In the genomic region with DNA sequence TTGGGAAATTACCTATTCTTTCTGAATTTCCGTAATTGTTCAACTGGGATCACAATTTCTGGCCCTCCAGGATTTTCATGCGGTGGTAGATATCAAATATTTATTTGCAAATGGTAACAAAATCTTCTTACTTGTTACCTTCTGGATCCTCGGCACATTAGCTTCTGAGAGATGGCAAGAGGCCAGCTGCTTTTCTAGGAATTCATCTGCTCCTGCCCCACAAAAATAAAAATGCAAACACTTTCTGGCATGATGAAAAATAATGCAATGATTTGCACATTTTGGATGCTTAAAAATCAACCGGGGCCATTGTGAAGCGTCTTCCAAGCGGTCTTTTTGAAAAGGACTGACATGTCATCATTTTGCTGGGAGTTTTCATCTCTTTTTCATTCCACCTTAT, we compare ENCODE assay signal across 24 mouse cellular contexts.
DNase-seq lines count a peak whose midpoint lies in the region; ATAC-seq lines count a peak whose summit lies in the region.
"Had no signal": no experiment of that assay in that cellular context is flagged by ENCODE, and none has a peak within 500 bp of the region (broad histone marks: within the 10 kb centered on the region; RNA-seq: fewer than 3 reads in every experiment).

No protein-coding gene starts in this region.

- no peak overlapping the region for H3K4me2 ChIP-seq in forebrain, embryonic 14.5 days (ENCODE audit: low read length)
- no peak overlapping the region for H3K4me2 ChIP-seq in forebrain, embryonic 12.5 days
- H3K4me2 ChIP-seq: embryonic facial prominence, embryonic 13.5 days; forebrain, embryonic 15.5 days; heart, embryonic 11.5 days; hindbrain, embryonic 12.5 days; hindbrain, embryonic 15.5 days had no signal

- H3K36me3 ChIP-seq in forebrain, embryonic 14.5 days (ENCODE audit: control insufficient read depth, insufficient read depth, low read length) = no peaks in the 10 kb centered on the region
- no peaks in the 10 kb centered on the region for H3K36me3 ChIP-seq in forebrain, embryonic 12.5 days (replicated peaks)
- H3K36me3 ChIP-seq: embryonic facial prominence, embryonic 10.5 days; embryonic facial prominence, embryonic 13.5 days; forebrain, embryonic 15.5 days; hindbrain, embryonic 12.5 days; hindbrain, embryonic 15.5 days had no signal

- 84% methylated on average over 6 of the region's 6 CpGs for WGBS in forebrain, embryonic 14.5 days
- WGBS in forebrain, embryonic 12.5 days = 96% methylated on average over 6 of the region's 6 CpGs

- H3K9ac ChIP-seq in forebrain, embryonic 14.5 days (ENCODE audit: low read length) = no peak overlapping the region
- H3K9ac ChIP-seq in forebrain, embryonic 12.5 days = no peak overlapping the region
- H3K9ac ChIP-seq: embryonic facial prominence, embryonic 13.5 days; forebrain, embryonic 15.5 days; hindbrain, embryonic 12.5 days; hindbrain, embryonic 15.5 days had no signal

- H3K4me1 ChIP-seq in forebrain, embryonic 14.5 days (ENCODE audit: control insufficient read depth, insufficient read depth, low read length) = no peaks in the 10 kb centered on the region
- no peaks in the 10 kb centered on the region for H3K4me1 ChIP-seq in forebrain, embryonic 12.5 days
- H3K4me1 ChIP-seq: embryonic facial prominence, embryonic 10.5 days; embryonic facial prominence, embryonic 13.5 days; forebrain, embryonic 15.5 days; hindbrain, embryonic 12.5 days; hindbrain, embryonic 15.5 days had no signal

- no peak overlapping the region for H3K4me3 ChIP-seq in forebrain, embryonic 14.5 days (ENCODE audit: low read depth, low read length)
- no peak overlapping the region for H3K4me3 ChIP-seq in forebrain, embryonic 12.5 days (replicated peaks)
- H3K4me3 ChIP-seq: embryonic facial prominence, embryonic 10.5 days; embryonic facial prominence, embryonic 13.5 days; erythroblast, embryonic 14.5 days; forebrain, embryonic 15.5 days; hindbrain, embryonic 12.5 days; hindbrain, embryonic 15.5 days had no signal

- no peak overlapping the region for H3K27ac ChIP-seq in forebrain, embryonic 14.5 days (ENCODE audit: low read depth, low read length)
- no peak overlapping the region for H3K27ac ChIP-seq in forebrain, embryonic 12.5 days
- H3K27ac ChIP-seq: embryonic facial prominence, embryonic 10.5 days; embryonic facial prominence, embryonic 13.5 days; forebrain, embryonic 15.5 days; hindbrain, embryonic 12.5 days; hindbrain, embryonic 15.5 days had no signal

- H3K27me3 ChIP-seq in forebrain, embryonic 14.5 days (replicated peaks; ENCODE audit: control insufficient read depth, insufficient read depth, low read length) = no peaks in the 10 kb centered on the region
- no peaks in the 10 kb centered on the region for H3K27me3 ChIP-seq in forebrain, embryonic 12.5 days
- H3K27me3 ChIP-seq: embryonic facial prominence, embryonic 13.5 days; forebrain, embryonic 15.5 days; hindbrain, embryonic 12.5 days; hindbrain, embryonic 15.5 days had no signal

- ATAC-seq in forebrain, embryonic 14.5 days = no peak
- ATAC-seq in forebrain, embryonic 12.5 days (ENCODE audit: low FRiP score) = no peak
- ATAC-seq in granulocyte monocyte progenitor cell, adult 5-6 weeks (replicated peaks; ENCODE audit: poor library complexity, severe bottlenecking) = no peak
- ATAC-seq: activated CD4-positive, CD25-positive, alpha-beta regulatory T cell, adult 4 months; forebrain, embryonic 15.5 days had no signal

- DNase-seq in forebrain, embryonic 14.5 days (ENCODE audit: low spot score) = peak; percentile 40
- DNase-seq in layer of hippocampus, adult 8-10 months (ENCODE audit: low spot score in 2 of 2) = peak; percentile 5 to 26
- DNase-seq in layer of hippocampus, adult 9-10 months (ENCODE audit: low spot score) = no peak
- peak; percentile 10 to 29 for DNase-seq in right cerebral cortex, adult 2 months (ENCODE audit: low spot score in 2 of 2)
- no peak for DNase-seq in right cerebral cortex, postnatal 14 days
- DNase-seq: adrenal gland, postnatal 10 days; adrenal gland, postnatal 36 days; cerebellum, adult 11-12 months; cerebellum, adult 8-10 months; cerebellum, postnatal 10 days; cerebellum, postnatal 36 days; embryo, embryonic 11 days; gastrocnemius, postnatal 10 days; gastrocnemius, postnatal 36 days had no signal

- no peaks in the 10 kb centered on the region for H3K9me3 ChIP-seq in forebrain, embryonic 14.5 days (replicated peaks; ENCODE audit: control insufficient read depth, low read length)
- no peaks in the 10 kb centered on the region for H3K9me3 ChIP-seq in forebrain, embryonic 12.5 days
- H3K9me3 ChIP-seq: embryonic facial prominence, embryonic 10.5 days; embryonic facial prominence, embryonic 13.5 days; forebrain, embryonic 15.5 days; hindbrain, embryonic 12.5 days; hindbrain, embryonic 15.5 days had no signal

Comparison
In these comparisons a context has a peak if more than half of its experiments do, and no peak if none do; other contexts are left out.
1. DNase-seq: peak in forebrain, embryonic 14.5 days (single experiment), layer of hippocampus, adult 8-10 months (2 of 2) and right cerebral cortex, adult 2 months (2 of 2); none in layer of hippocampus, adult 9-10 months (single experiment) and right cerebral cortex, postnatal 14 days (single experiment).